Mouse (Mus musculus) G1E (cell line): Measurements from ENCODE around the gene Hdac4. TPM values are rescaled to one million over a fixed set of nuclear protein-coding genes. Genes with fewer than 3 reads are reported as not detected.

Experiments
- ATAC-seq: 2 replicates; pipeline ENCODE4 v1.8.0; 2016; ENCODE audit warnings: mild to moderate bottlenecking; ENCODE audit not compliant: insufficient number of reproducible peaks, poor library complexity, low FRiP score, severe bottlenecking; ENCODE audit errors: extremely low read depth
- DNase-seq: peaks from one replicate; pipeline ENCODE4 v3.0.0; 2012; ENCODE audit warnings: low spot score
- H3K27me3 ChIP-seq: 2 replicates; pipeline ENCODE4 v1.6.1; 2012; ENCODE audit warnings: mild to moderate bottlenecking, low read length, inconsistent platforms; ENCODE audit not compliant: insufficient read depth
- H3K36me3 ChIP-seq: replicated peaks from 2 replicates; pipeline ENCODE3; 2012; ENCODE audit warnings: mild to moderate bottlenecking, inconsistent platforms
- H3K4me1 ChIP-seq: 2 replicates; pipeline ENCODE4 v1.6.1; 2012; ENCODE audit warnings: low read depth, low read length, inconsistent platforms, mixed read lengths; ENCODE audit not compliant: insufficient read depth
- H3K4me3 ChIP-seq: 2 replicates; pipeline ENCODE4 v1.5.1; 2012; ENCODE audit warnings: low read depth, mild to moderate bottlenecking, inconsistent platforms, low read length, moderate library complexity, mixed read lengths
- H3K9me3 ChIP-seq: replicated peaks from 2 replicates; pipeline ENCODE4 v1.6.1; 2012; ENCODE audit warnings: inconsistent platforms
- CTCF ChIP-seq: IDR thresholded peaks from 2 replicates; pipeline ENCODE4 v1.5.1; 2012; ENCODE audit warnings: low read depth, low read length, inconsistent platforms, mixed read lengths
- GATA1 ChIP-seq: IDR thresholded peaks from 2 replicates; pipeline ENCODE4 v1.6.1; 2012; ENCODE audit warnings: borderline replicate concordance, low read length, inconsistent platforms, mixed read lengths
- GATA2 ChIP-seq: IDR thresholded peaks from 2 replicates; pipeline ENCODE4 v1.6.1; 2012; ENCODE audit warnings: low read depth, low read length, inconsistent platforms, borderline replicate concordance
- POLR2AphosphoS5 ChIP-seq: IDR thresholded peaks from 2 replicates; pipeline ENCODE4 v1.6.1; 2012; ENCODE audit warnings: low read depth, low read length, inconsistent platforms; ENCODE audit not compliant: insufficient replicate concordance
- TAL1 ChIP-seq: conservative IDR thresholded peaks from 2 replicates; pipeline ENCODE4 v1.6.1; 2012; ENCODE audit warnings: low read depth, low read length, inconsistent platforms, mixed read lengths
- polyA plus RNA-seq: library from polyadenylated mRNA; stranded (reverse); fragments of >175 nt; gene quantifications from 2 replicates; pipeline ENCODE4 v1.2.3, GENCODE M21; 2012
- total RNA-seq, 2 experiments: library from RNA; stranded (forward) in 1 of 2; stranded (reverse) in 1 of 2; fragments of 200-1000 nt in 1 of 2; fragments of >200 nt in 1 of 2; fragmentation: Nextera tagmentation in 1 of 2; gene quantifications; 2 replicates each; pipeline ENCODE4 v1.2.3; 2014 to 2017

Hdac4 gene
- total and polyA plus RNA-seq, 3 experiments = 15.0 to 27.2 (median 19.7) TPM

DNA sequence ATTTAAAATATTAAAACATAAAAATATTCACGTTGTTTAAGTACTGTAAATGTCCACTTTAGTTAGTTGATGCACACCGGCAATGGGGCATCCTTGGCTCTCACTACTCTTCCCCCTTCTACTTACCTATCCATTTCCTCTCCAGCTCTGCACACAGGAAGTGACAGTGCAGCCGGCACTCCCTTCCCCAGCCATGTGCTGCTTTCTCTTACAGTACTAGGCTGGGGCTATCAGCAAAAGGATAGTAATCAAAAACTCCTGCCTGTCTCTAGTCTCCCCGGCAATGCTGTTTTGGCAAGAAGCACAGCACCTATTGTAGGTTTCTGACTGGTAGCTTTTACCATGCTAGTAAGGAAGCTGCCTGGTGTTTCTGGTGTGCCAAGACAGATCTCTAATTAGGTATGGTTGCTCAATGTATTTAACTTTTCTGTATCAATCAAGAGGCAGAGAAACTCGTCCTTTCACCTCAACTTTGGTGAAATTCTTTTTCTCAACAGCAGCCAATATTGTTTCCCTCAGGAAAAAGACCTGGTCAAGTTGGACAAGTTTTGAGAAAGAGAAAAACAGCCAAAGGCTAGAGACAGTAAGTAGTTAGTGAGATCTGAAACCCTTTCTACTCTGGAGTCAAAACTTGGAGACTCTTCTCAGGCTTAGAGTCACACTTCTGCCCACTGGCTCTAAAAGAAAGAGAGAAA is 136.6 kb downstream of the Hdac4 start:
- H3K4me3 ChIP-seq = no peak overlapping the region
- peak; percentile 42; the same call in 1 of the 2 replicates for ATAC-seq
- peaks cover 26% of the 10 kb centered on the region for H3K4me1 ChIP-seq
- H3K9me3 ChIP-seq = no peaks in the 10 kb centered on the region
- no peaks in the 10 kb centered on the region for H3K27me3 ChIP-seq
- no peak for TF ChIP-seq GATA2
- TF ChIP-seq GATA1 = no peak
- TF ChIP-seq POLR2AphosphoS5 = no peak
- TF ChIP-seq TAL1 = no peak
- no peak for TF ChIP-seq CTCF
- DNase-seq = no peak
- H3K36me3 ChIP-seq = peaks cover 57% of the 10 kb centered on the region

DNA sequence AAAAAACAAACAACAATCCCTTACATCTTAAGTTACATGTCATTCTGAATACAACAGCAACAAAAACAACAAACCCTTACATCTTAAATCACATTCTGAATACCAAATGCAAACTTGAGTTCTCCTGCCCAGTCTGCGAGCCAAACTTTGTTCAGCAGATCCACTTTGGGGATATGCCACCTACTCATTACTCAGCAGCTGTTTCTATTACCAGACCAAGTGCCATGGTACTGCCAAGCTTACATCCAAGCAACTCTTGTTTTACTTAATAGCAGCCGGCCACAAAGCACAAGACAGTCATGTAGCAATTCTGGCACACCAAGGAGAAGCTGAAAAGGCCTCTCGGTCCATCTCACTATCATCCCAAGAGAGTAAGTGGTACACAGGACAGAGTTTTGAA is 138.4 kb downstream of the Hdac4 start:
- H3K9me3 ChIP-seq = no peaks in the 10 kb centered on the region
- TF ChIP-seq GATA1 = no peak
- ATAC-seq (no peak), DNase-seq (no peak)
- peaks cover 57% of the 10 kb centered on the region for H3K36me3 ChIP-seq
- no peak overlapping the region for H3K4me3 ChIP-seq
- no peaks in the 10 kb centered on the region for H3K27me3 ChIP-seq
- peaks cover 21% of the 10 kb centered on the region for H3K4me1 ChIP-seq

DNA sequence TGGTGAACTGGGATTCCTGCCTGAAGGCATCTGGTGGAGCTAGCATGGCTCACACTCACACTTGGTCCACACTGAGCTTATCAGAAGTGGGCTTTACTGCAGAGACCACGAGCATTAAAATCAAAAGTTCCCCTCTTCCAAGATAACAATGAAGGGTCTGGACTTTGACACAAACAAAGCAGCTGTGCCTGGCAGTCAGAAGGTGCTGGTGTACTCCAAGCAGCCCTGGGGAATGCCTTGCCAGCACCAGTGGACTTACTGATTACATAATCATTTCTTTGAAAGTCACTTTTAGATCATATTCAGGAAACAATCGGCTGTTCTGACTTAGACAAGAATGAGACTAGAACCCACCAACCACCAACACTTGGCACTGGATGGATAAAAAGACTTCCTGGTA is 140.3 kb downstream of the Hdac4 start:
- H3K4me1 ChIP-seq = peaks cover 9% of the 10 kb centered on the region
- TF ChIP-seq POLR2AphosphoS5 = no peak
- TF ChIP-seq TAL1 = no peak
- no peak for TF ChIP-seq CTCF

DNA sequence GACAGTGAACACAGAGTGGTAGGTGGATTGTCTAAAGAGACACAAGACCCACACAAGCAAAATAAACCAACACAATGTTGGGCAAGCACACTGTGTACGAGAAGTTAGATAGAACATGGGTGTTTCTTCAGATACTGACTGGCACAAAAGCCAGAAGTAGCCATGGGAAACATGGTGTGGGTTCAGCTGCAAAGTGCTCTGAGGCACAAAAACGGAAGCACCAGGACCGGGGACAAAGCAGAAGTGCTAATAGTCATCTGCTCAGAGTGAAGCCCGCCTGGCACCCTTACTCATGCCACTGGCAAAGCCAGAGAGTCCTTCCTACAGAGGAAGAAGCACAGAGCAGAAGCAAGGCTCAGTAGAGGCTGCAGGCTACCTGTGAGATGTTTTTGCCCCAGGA is 143.3 kb downstream of the Hdac4 start:
- H3K4me3 ChIP-seq = no peak overlapping the region
- ATAC-seq (no peak), DNase-seq (no peak)
- H3K9me3 ChIP-seq = no peaks in the 10 kb centered on the region
- TF ChIP-seq TAL1 = no peak
- no peak for TF ChIP-seq POLR2AphosphoS5
- no peak for TF ChIP-seq GATA2
- TF ChIP-seq CTCF = no peak
- TF ChIP-seq GATA1 = no peak
- peaks cover 59% of the 10 kb centered on the region for H3K36me3 ChIP-seq
- H3K4me1 ChIP-seq = peaks cover 5% of the 10 kb centered on the region; the same call in 1 of the 2 replicates
- H3K27me3 ChIP-seq = no peaks in the 10 kb centered on the region

More for the DNA sequence above, 140.3 kb downstream of the Hdac4 start:
- peaks cover 57% of the 10 kb centered on the region for H3K36me3 ChIP-seq
- H3K4me3 ChIP-seq = no peak overlapping the region
- no peaks in the 10 kb centered on the region for H3K9me3 ChIP-seq
- no peak for ATAC-seq
- no peaks in the 10 kb centered on the region for H3K27me3 ChIP-seq
- DNase-seq = no peak

DNA sequence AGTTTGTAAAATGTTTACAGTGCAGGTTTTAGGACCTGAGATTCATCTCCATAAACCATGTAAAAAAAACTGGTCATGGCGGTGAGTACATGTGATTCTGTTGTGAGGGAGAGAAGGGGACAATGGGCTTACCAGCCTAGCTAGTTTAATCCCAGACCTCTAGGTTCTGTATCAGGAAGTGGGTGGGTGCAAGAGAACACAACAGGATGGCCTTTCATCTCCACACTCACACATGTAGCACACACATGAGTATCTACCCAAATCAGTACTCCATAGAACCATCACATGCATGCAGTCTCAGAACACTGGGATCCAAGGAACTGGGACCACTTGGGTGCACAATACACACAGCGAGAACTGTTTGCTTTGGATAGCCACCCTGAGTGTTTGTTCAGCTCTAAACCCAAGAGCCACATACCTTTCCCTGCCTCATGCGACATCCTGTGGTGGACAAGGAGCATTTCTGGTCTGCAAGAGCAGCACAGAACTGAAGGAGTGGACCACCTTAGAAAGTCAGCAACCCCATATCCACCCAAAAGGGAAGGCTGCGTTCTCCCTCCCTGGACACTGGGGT is 143.9 kb downstream of the Hdac4 start:
- Histone ChIP-seq H3K4me1 (peaks cover 5% of the 10 kb centered on the region; the same call in 1 of the 2 replicates), H3K4me3 (no peak overlapping the region), H3K27me3 (no peaks in the 10 kb centered on the region), H3K9me3 (no peaks in the 10 kb centered on the region), H3K36me3 (peaks cover 56% of the 10 kb centered on the region)
- no peak for ATAC-seq
- no peak for DNase-seq
- TF ChIP-seq TAL1 (no peak), CTCF (no peak), GATA1 (no peak), GATA2 (no peak), POLR2AphosphoS5 (no peak)

DNA sequence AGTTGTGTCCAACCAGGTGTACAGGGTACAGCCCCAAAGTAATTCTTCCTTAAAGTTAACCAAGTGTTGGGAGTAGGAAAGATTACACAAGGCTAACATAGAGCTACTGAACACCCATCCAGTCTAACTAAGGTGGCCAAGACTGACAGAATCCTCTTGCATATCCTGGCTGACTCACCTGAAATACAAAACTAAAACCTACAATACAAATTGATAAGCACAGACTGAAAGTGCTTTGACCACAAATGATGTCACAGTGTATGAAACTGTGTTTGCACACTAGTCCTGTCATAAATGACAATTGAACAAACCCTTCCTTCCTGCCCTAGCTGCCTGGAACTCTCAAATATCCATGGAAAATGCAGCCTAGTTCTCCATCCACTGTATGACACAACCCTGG is 144.5 kb downstream of the Hdac4 start:
- peaks cover 51% of the 10 kb centered on the region for H3K36me3 ChIP-seq
- no peaks in the 10 kb centered on the region for H3K27me3 ChIP-seq
- no peak for ATAC-seq
- no peak overlapping the region for H3K4me3 ChIP-seq
- H3K4me1 ChIP-seq = peaks cover 7% of the 10 kb centered on the region; the same call in 1 of the 2 replicates
- TF ChIP-seq GATA2 = no peak
- no peak for TF ChIP-seq TAL1
- TF ChIP-seq GATA1 = no peak
- TF ChIP-seq CTCF = no peak
- no peak for TF ChIP-seq POLR2AphosphoS5
- no peak for DNase-seq
- no peaks in the 10 kb centered on the region for H3K9me3 ChIP-seq
